Mouse (Mus musculus) liver, embryonic 13.5 days (tissue): ENCODE results near the gene Rasal2. TPM values are rescaled to one million over a fixed set of nuclear protein-coding genes. Genes with fewer than 3 reads are reported as not detected.

Source experiments
- ATAC-seq: fragments of 200-750 bp; cut with Nextera tagmentation; 2 replicates; pipeline ENCODE4 v1.8.0; 2017; ENCODE audit warnings: low read depth, mild to moderate bottlenecking, moderate number of reproducible peaks, moderate library complexity
- DNase-seq: peaks from one replicate; pipeline ENCODE4 v3.0.0; 2022
- H3K27ac ChIP-seq: fragments of 300-500 bp; sonication (generic); 2 replicates; pipeline ENCODE4 v1.5.1; 2015; ENCODE audit warnings: moderate library complexity, mild to moderate bottlenecking, inconsistent platforms
- H3K27me3 ChIP-seq: fragments of 300-500 bp; sonication (generic); 2 replicates; pipeline ENCODE4 v1.6.1; 2015; ENCODE audit warnings: mild to moderate bottlenecking, inconsistent platforms
- H3K36me3 ChIP-seq: fragments of 300-500 bp; sonication (generic); 2 replicates; pipeline ENCODE4 v1.6.1; 2015; ENCODE audit warnings: mild to moderate bottlenecking, inconsistent platforms
- H3K4me1 ChIP-seq: fragments of 300-500 bp; sonication (generic); replicated peaks from 2 replicates; pipeline ENCODE4 v1.6.1; 2015; ENCODE audit warnings: inconsistent platforms
- H3K4me2 ChIP-seq: fragments of 300-500 bp; sonication (generic); 2 replicates; pipeline ENCODE4 v1.6.1; 2015; ENCODE audit warnings: inconsistent platforms, mild to moderate bottlenecking, moderate library complexity
- H3K4me3 ChIP-seq: fragments of 300-500 bp; sonication (generic); replicated peaks from 2 replicates; pipeline ENCODE4 v1.5.1; 2015; ENCODE audit warnings: mild to moderate bottlenecking, inconsistent platforms
- H3K9ac ChIP-seq: fragments of 300-500 bp; sonication (generic); 2 replicates; pipeline ENCODE4 v1.6.1; 2015; ENCODE audit warnings: mild to moderate bottlenecking, inconsistent platforms
- H3K9me3 ChIP-seq: fragments of 300-500 bp; sonication (generic); replicated peaks from 2 replicates; pipeline ENCODE4 v1.6.1; 2016; ENCODE audit warnings: inconsistent platforms
- WGBS: fragments of 180-500 bp; shearing (Covaris S2); methylation state at CpG from one replicate; pipeline ENCODE4 v1.1.7; 2015; ENCODE audit not compliant: insufficient replicate concordance; 5-methylcytosine and 5-hydroxymethylcytosine counted together
- polyA plus RNA-seq: library from polyadenylated mRNA; unstranded; fragments of >200 nt; fragmentation: Nextera tagmentation; extraction: Ambion mirVana; gene quantifications from 2 replicates; pipeline ENCODE4 v1.2.1, GENCODE M21; 2015

Gene Rasal2
- polyA plus RNA-seq, 1 experiment from 2014 or later, result 1.5 TPM

GRCm38 (mm10) chr1:157181081-157181480, 231.3 kb downstream of the Rasal2 start:
- no peaks in the 10 kb centered on the region for H3K4me1 ChIP-seq
- H3K4me3 ChIP-seq, result no peak overlapping the region
- DNase-seq (no peak), ATAC-seq (no peak)
- H3K27ac ChIP-seq, result no peak overlapping the region
- no peaks in the 10 kb centered on the region for H3K27me3 ChIP-seq
- H3K4me2 ChIP-seq, result no peak overlapping the region
- no peaks in the 10 kb centered on the region for H3K36me3 ChIP-seq
- no peaks in the 10 kb centered on the region for H3K9me3 ChIP-seq
- no peak overlapping the region for H3K9ac ChIP-seq

- no peak overlapping the region for H3K27ac ChIP-seq
- no peak overlapping the region for H3K4me2 ChIP-seq
- H3K4me1 ChIP-seq, result no peaks in the 10 kb centered on the region
- H3K27me3 ChIP-seq, result no peaks in the 10 kb centered on the region
- no peak for ATAC-seq
- no peaks in the 10 kb centered on the region for H3K36me3 ChIP-seq
- H3K4me3 ChIP-seq, result no peak overlapping the region
- no peak overlapping the region for H3K9ac ChIP-seq
- WGBS, result 50% methylated on average over 9 of the region's 9 CpGs
- H3K9me3 ChIP-seq, result no peaks in the 10 kb centered on the region
- DNase-seq, result no peak
These were observed 233.2 kb downstream of the Rasal2 start for GRCm38 (mm10) chr1:157178988-157179764.

- Histone ChIP-seq H3K27me3 (no peaks in the 10 kb centered on the region), H3K4me3 (no peak overlapping the region), H3K4me2 (no peak overlapping the region), H3K27ac (no peak overlapping the region), H3K36me3 (no peaks in the 10 kb centered on the region), H3K9me3 (no peaks in the 10 kb centered on the region), H3K4me1 (no peaks in the 10 kb centered on the region), H3K9ac (no peak overlapping the region)
- no peak for DNase-seq
- 75% methylated on average over 8 of the region's 8 CpGs for WGBS
- ATAC-seq, result no peak
These were observed 243.1 kb downstream of the Rasal2 start for GRCm38 (mm10) chr1:157169292-157169691.

GRCm38 (mm10) chr1:157168891-157169290, 243.5 kb downstream of the Rasal2 start:
- Histone ChIP-seq H3K36me3 (no peaks in the 10 kb centered on the region), H3K4me2 (no peak overlapping the region), H3K27me3 (no peaks in the 10 kb centered on the region), H3K9ac (no peak overlapping the region), H3K4me1 (no peaks in the 10 kb centered on the region), H3K9me3 (no peaks in the 10 kb centered on the region), H3K27ac (no peak overlapping the region), H3K4me3 (no peak overlapping the region)
- WGBS, result 68% methylated on average over 7 of the region's 7 CpGs
- DNase-seq (no peak), ATAC-seq (no peak)

- H3K36me3 ChIP-seq, result no peaks in the 10 kb centered on the region
- no peak overlapping the region for H3K27ac ChIP-seq
- no peak overlapping the region for H3K4me2 ChIP-seq
- DNase-seq (no peak), ATAC-seq (no peak)
- no peak overlapping the region for H3K4me3 ChIP-seq
- no peaks in the 10 kb centered on the region for H3K4me1 ChIP-seq
- H3K27me3 ChIP-seq, result no peaks in the 10 kb centered on the region
- H3K9ac ChIP-seq, result no peak overlapping the region
- H3K9me3 ChIP-seq, result no peaks in the 10 kb centered on the region
These were observed 258.6 kb downstream of the Rasal2 start for GRCm38 (mm10) chr1:157153781-157154180.

GRCm38 (mm10) chr1:157150107-157150506, 262.3 kb downstream of the Rasal2 start:
- H3K9me3 ChIP-seq, result no peaks in the 10 kb centered on the region
- no peak overlapping the region for H3K4me2 ChIP-seq
- H3K9ac ChIP-seq, result no peak overlapping the region
- H3K27me3 ChIP-seq, result no peaks in the 10 kb centered on the region
- DNase-seq, result no peak
- 67% methylated on average over 1 of the region's 1 CpGs for whole genome bisulfite sequencing
- no peak overlapping the region for H3K4me3 ChIP-seq
- no peaks in the 10 kb centered on the region for H3K36me3 ChIP-seq
- no peak overlapping the region for H3K27ac ChIP-seq
- H3K4me1 ChIP-seq, result no peaks in the 10 kb centered on the region
- ATAC-seq, result no peak

GRCm38 (mm10) chr1:157144621-157145020, 267.8 kb downstream of the Rasal2 start:
- no peaks in the 10 kb centered on the region for H3K4me1 ChIP-seq
- no peak overlapping the region for H3K4me2 ChIP-seq
- ATAC-seq (no peak), DNase-seq (no peak)
- no peaks in the 10 kb centered on the region for H3K9me3 ChIP-seq
- no peaks in the 10 kb centered on the region for H3K36me3 ChIP-seq
- no peaks in the 10 kb centered on the region for H3K27me3 ChIP-seq
- no peak overlapping the region for H3K27ac ChIP-seq
- H3K9ac ChIP-seq, result no peak overlapping the region
- WGBS, result 77% methylated on average over 3 of the region's 3 CpGs
- H3K4me3 ChIP-seq, result no peak overlapping the region

GRCm38 (mm10) chr1:157143326-157143932, 269.0 kb downstream of the Rasal2 start:
- Histone ChIP-seq H3K4me3 (no peak overlapping the region), H3K9ac (no peak overlapping the region), H3K9me3 (no peaks in the 10 kb centered on the region), H3K36me3 (no peaks in the 10 kb centered on the region), H3K27ac (no peak overlapping the region), H3K27me3 (no peaks in the 10 kb centered on the region), H3K4me2 (no peak overlapping the region), H3K4me1 (no peaks in the 10 kb centered on the region)
- WGBS, result 53% methylated on average over 7 of the region's 7 CpGs
- ATAC-seq (no peak), DNase-seq (no peak)

- H3K4me3 ChIP-seq, result no peak overlapping the region
- H3K9me3 ChIP-seq, result no peaks in the 10 kb centered on the region
- no peaks in the 10 kb centered on the region for H3K27me3 ChIP-seq
- no peaks in the 10 kb centered on the region for H3K4me1 ChIP-seq
- no peak overlapping the region for H3K27ac ChIP-seq
- H3K4me2 ChIP-seq, result no peak overlapping the region
- DNase-seq (no peak), ATAC-seq (no peak)
- 76% methylated on average over 3 of the region's 3 CpGs for WGBS
- H3K36me3 ChIP-seq, result no peaks in the 10 kb centered on the region
- no peak overlapping the region for H3K9ac ChIP-seq
These were observed 271.4 kb downstream of the Rasal2 start for GRCm38 (mm10) chr1:157141014-157141413.

- no peak overlapping the region for H3K27ac ChIP-seq
- no peak overlapping the region for H3K4me2 ChIP-seq
- no peak overlapping the region for H3K9ac ChIP-seq
- no peaks in the 10 kb centered on the region for H3K27me3 ChIP-seq
- DNase-seq, result no peak
- ATAC-seq, result no peak
- WGBS, result 54% methylated on average over 1 of the region's 1 CpGs
- no peaks in the 10 kb centered on the region for H3K9me3 ChIP-seq
- no peaks in the 10 kb centered on the region for H3K4me1 ChIP-seq
- H3K4me3 ChIP-seq, result no peak overlapping the region
- no peaks in the 10 kb centered on the region for H3K36me3 ChIP-seq
These were observed 274.5 kb downstream of the Rasal2 start for GRCm38 (mm10) chr1:157137854-157138241.

- Histone ChIP-seq H3K4me3 (no peak overlapping the region), H3K4me2 (no peak overlapping the region), H3K27me3 (no peaks in the 10 kb centered on the region), H3K9ac (no peak overlapping the region), H3K4me1 (no peaks in the 10 kb centered on the region), H3K27ac (no peak overlapping the region), H3K36me3 (no peaks in the 10 kb centered on the region), H3K9me3 (no peaks in the 10 kb centered on the region)
- 76% methylated on average over 9 of the region's 9 CpGs for WGBS
- ATAC-seq, result no peak
- no peak for DNase-seq
These were observed 275.1 kb downstream of the Rasal2 start for GRCm38 (mm10) chr1:157137132-157137853.
